Mouse (Mus musculus) heart, embryonic 13.5 days (tissue): Measurements from ENCODE around the gene Slc8a1. TPM values are rescaled to one million over a fixed set of nuclear protein-coding genes. Genes with fewer than 3 reads are reported as not detected.

Experiments
- ATAC-seq: fragments of 200-750 bp; cut with Nextera tagmentation; 2 replicates; pipeline ENCODE4 v1.8.0; 2017; ENCODE audit warnings: moderate TSS enrichment; ENCODE audit not compliant: insufficient number of reproducible peaks, low FRiP score, low TSS enrichment; ENCODE audit errors: extremely low read depth
- H3K27ac ChIP-seq: fragments of 300-500 bp; sonication (generic); replicated peaks from 2 replicates; pipeline ENCODE4 v1.5.1; 2015; ENCODE audit warnings: moderate library complexity, mild to moderate bottlenecking, inconsistent platforms
- H3K27me3 ChIP-seq: fragments of 300-500 bp; sonication (generic); replicated peaks from 2 replicates; pipeline ENCODE4 v1.6.1; 2015; ENCODE audit warnings: mild to moderate bottlenecking, inconsistent platforms
- H3K36me3 ChIP-seq: fragments of 300-500 bp; sonication (generic); 2 replicates; pipeline ENCODE4 v1.6.1; 2015; ENCODE audit warnings: mild to moderate bottlenecking, inconsistent platforms
- H3K4me1 ChIP-seq: fragments of 300-500 bp; sonication (generic); 2 replicates; pipeline ENCODE4 v1.6.1; 2015; ENCODE audit warnings: inconsistent platforms
- H3K4me2 ChIP-seq: fragments of 300-500 bp; sonication (generic); 2 replicates; pipeline ENCODE4 v1.6.1; 2015; ENCODE audit warnings: inconsistent platforms, mild to moderate bottlenecking, moderate library complexity
- H3K4me3 ChIP-seq: fragments of 300-500 bp; sonication (generic); 2 replicates; pipeline ENCODE4 v1.5.1; 2015; ENCODE audit warnings: moderate library complexity, mild to moderate bottlenecking, inconsistent platforms
- H3K9ac ChIP-seq: fragments of 300-500 bp; sonication (generic); 2 replicates; pipeline ENCODE4 v1.6.1; 2015; ENCODE audit warnings: inconsistent platforms, mild to moderate bottlenecking, moderate library complexity
- H3K9me3 ChIP-seq: fragments of 300-500 bp; sonication (generic); 2 replicates; pipeline ENCODE4 v1.6.1; 2016; ENCODE audit warnings: inconsistent platforms
- WGBS: fragments of 180-500 bp; shearing (Covaris S2); methylation state at CpG from one replicate; pipeline ENCODE4 v1.1.7; 2015; ENCODE audit warnings: mixed read lengths; 5-methylcytosine and 5-hydroxymethylcytosine counted together
- polyA plus RNA-seq: library from polyadenylated mRNA; unstranded; fragments of >200 nt; fragmentation: Nextera tagmentation; extraction: Ambion mirVana; gene quantifications from 2 replicates; pipeline ENCODE4 v1.2.1, GENCODE M21; 2015

The Slc8a1 gene
- polyA plus RNA-seq, 1 experiment from 2014 or later = 67.6 TPM

DNA sequence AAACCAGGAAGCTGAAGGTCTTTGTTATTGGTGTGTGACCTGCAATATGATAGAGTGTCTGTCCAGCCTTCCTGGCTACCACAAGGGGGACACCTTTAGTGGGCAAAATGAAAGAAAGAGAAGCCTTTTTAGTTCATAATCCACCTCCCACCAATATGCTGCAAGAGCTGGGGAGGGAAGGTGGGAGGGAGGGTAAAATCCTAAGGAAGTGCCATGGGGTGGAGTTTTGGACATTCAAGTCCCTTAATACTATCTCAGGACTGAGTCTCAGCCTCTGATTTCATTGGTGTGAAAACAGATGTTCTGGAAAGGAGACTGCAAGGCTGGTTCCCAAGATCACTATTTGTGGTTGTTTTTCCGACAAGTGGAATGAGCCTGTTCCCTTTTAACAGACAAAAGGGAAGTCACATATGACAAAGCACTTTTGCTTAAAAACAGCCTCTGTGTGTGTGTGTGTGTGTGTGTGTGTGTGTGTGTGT lies 25.9 kb downstream of the Slc8a1 start:
- 47% methylated on average over 1 of the region's 1 CpGs for WGBS

DNA sequence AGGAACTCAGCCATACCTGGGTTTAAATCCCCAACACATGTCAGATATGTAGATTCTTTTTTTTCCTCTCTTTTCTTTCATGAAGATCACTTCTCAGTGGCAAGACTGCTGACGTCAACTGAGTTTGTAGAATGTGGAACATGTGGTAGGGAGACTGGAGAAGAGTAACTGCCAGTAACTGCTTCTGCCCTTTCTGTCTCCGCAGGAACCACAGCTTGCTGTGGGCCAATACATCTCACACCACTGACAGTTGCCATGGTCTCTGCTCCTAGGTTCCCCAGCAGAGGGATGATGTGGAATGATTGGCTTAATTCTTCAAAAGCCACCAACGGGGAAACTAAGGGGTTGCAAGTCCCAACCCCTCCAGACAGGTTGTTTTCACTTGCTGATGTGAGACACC lies 33.4 kb downstream of the Slc8a1 start:
- H3K4me1 ChIP-seq = peaks cover 56% of the 10 kb centered on the region
- H3K36me3 ChIP-seq = peaks cover 48% of the 10 kb centered on the region
- ATAC-seq = no peak
- no peak overlapping the region for H3K4me2 ChIP-seq
- WGBS = 35% methylated on average over 3 of the region's 3 CpGs
- no peaks in the 10 kb centered on the region for H3K9me3 ChIP-seq
- H3K27me3 ChIP-seq = no peaks in the 10 kb centered on the region
- H3K27ac ChIP-seq = peak overlapping the region; percentile 44; the same call in 1 of the 2 replicates
- no peak overlapping the region for H3K9ac ChIP-seq
- H3K4me3 ChIP-seq = no peak overlapping the region

More for the DNA sequence above, 25.9 kb downstream of the Slc8a1 start:
- H3K4me2 ChIP-seq = no peak overlapping the region
- H3K27ac ChIP-seq = peak overlapping the region; percentile 10
- H3K4me3 ChIP-seq = no peak overlapping the region
- H3K9ac ChIP-seq = no peak overlapping the region
- H3K27me3 ChIP-seq = no peaks in the 10 kb centered on the region
- H3K4me1 ChIP-seq = peaks cover 24% of the 10 kb centered on the region
- H3K9me3 ChIP-seq = no peaks in the 10 kb centered on the region
- no peak for ATAC-seq
- peaks cover 22% of the 10 kb centered on the region for H3K36me3 ChIP-seq

DNA sequence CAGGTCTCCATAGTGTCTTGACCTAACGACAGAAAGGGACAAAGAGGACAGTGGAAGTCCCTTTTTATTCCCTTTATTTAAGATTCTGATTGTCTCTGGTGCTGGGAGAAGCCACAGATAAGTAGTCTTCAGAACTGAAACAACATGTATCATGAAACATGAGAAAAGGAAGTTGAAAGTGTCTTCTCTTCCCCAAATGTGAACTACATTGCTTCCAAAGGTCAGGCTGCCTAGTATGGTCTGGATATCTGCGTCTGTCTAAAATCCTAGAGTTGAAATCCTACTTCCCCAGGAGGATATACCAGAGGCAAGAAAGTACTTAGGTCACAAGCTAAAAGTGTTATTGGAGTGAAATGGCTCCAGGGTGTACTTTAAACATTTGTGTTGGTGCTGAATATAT lies 34.9 kb downstream of the Slc8a1 start:
- Histone ChIP-seq H3K4me3 (no peak overlapping the region), H3K27ac (peak overlapping the region; percentile 39; the same call in 1 of the 2 replicates), H3K27me3 (no peaks in the 10 kb centered on the region), H3K9ac (no peak overlapping the region), H3K4me1 (peaks cover 71% of the 10 kb centered on the region), H3K9me3 (no peaks in the 10 kb centered on the region), H3K36me3 (peaks cover 51% of the 10 kb centered on the region), H3K4me2 (no peak overlapping the region)
- ATAC-seq = no peak
- WGBS = 61% methylated on average over 2 of the region's 2 CpGs

DNA sequence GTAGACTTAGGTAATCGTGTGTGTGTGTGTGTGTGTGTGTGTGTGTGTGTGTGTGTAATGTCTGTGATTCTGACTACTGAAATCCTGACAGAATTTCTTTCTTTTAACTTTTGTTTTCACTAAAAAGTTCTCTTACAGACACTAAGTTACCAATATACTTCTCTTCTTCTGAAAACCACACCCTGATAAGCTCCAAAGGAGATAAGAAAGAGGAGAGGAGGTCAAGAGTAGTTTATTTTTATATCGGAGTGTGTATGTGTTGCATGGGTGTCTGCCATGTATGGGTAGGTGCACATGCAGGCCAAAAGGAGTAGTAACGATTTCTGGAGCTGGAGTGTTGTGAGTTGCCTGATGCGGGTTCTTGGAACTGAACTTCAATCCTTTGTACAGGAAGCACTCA lies 36.5 kb downstream of the Slc8a1 start:
- Histone ChIP-seq H3K4me1 (peaks cover 62% of the 10 kb centered on the region), H3K36me3 (peaks cover 47% of the 10 kb centered on the region), H3K4me3 (no peak overlapping the region), H3K27me3 (no peaks in the 10 kb centered on the region), H3K9me3 (no peaks in the 10 kb centered on the region), H3K9ac (no peak overlapping the region), H3K27ac (peak overlapping the region; percentile 39; the same call in 1 of the 2 replicates), H3K4me2 (no peak overlapping the region)
- 49% methylated on average over 4 of the region's 4 CpGs for WGBS
- ATAC-seq = no peak

DNA sequence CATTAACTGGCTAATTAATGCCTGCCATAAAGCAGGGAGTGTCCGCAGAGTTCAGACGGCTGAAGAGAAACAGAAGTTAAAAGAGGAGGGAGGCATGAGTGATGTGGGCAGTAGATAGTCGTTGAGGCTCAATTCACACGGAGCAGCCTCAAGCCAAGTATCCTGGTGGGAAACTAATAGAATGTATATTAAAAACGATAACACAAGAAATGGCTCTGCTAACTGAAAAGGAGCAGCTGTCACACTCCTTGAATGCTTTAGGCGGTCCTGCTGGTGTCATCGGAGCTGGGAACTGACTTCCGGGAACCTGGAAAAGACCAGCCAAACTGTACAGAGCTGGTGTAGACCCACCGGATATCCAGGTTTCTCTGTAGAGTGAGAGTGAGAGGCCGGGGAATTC lies 39.4 kb downstream of the Slc8a1 start:
- Histone ChIP-seq H3K27ac (peak overlapping the region; percentile 48), H3K9ac (no peak overlapping the region; the same call in 1 of the 2 replicates), H3K9me3 (no peaks in the 10 kb centered on the region), H3K36me3 (peaks cover 51% of the 10 kb centered on the region), H3K27me3 (no peaks in the 10 kb centered on the region), H3K4me3 (no peak overlapping the region), H3K4me2 (peak overlapping the region; percentile 14; the same call in 1 of the 2 replicates), H3K4me1 (peaks cover 44% of the 10 kb centered on the region)
- WGBS = 42% methylated on average over 10 of the region's 10 CpGs
- no peak for ATAC-seq

DNA sequence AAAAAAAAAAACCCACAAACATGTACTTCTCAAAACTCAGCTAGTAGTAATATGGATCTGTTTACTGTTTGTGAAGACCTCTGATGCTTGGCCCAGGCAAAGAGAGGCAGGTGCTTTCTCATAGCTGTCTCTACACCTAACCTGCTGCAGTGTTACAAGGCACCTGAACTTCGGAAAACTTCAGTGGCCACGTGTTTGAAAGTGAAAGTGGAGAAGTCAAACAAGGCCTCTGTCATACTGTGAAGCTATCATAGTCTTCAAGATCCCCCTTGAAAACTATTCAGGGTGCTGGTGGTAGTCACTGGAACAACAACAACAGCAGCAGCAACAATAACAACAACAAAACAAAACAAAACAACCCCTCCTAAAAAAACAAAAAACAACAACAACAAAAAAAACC lies 40.5 kb downstream of the Slc8a1 start:
- WGBS = 34% methylated on average over 2 of the region's 2 CpGs
- Histone ChIP-seq H3K4me2 (no peak overlapping the region), H3K9me3 (no peaks in the 10 kb centered on the region), H3K4me1 (peaks cover 35% of the 10 kb centered on the region), H3K36me3 (peaks cover 41% of the 10 kb centered on the region), H3K27me3 (no peaks in the 10 kb centered on the region), H3K9ac (no peak overlapping the region), H3K27ac (no peak overlapping the region), H3K4me3 (no peak overlapping the region)
- no peak for ATAC-seq

DNA sequence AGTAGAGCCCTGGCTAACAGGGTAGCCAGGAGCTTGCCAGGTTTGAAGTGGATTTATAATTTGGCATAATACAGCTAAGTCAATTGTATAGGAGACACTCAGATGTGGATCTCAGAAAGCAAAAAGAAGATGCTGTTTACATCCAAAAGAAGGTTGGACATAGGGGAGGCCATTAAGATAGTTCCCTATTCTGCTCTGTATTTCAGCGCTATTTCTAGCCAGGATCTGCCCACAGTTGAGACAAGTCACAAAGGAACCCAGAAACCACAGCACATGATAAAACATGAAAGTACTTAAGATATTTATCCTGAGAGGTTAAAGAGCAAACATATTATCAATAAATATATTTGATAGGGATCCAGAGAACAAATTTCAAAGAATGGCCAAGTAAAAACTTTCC lies 43.2 kb downstream of the Slc8a1 start:
- Histone ChIP-seq H3K27ac (no peak overlapping the region), H3K4me3 (no peak overlapping the region), H3K4me1 (peaks cover 25% of the 10 kb centered on the region), H3K4me2 (no peak overlapping the region), H3K9ac (no peak overlapping the region), H3K36me3 (peaks cover 32% of the 10 kb centered on the region), H3K27me3 (no peaks in the 10 kb centered on the region), H3K9me3 (no peaks in the 10 kb centered on the region)
- ATAC-seq = no peak
- WGBS = 83% methylated on average over 1 of the region's 1 CpGs

DNA sequence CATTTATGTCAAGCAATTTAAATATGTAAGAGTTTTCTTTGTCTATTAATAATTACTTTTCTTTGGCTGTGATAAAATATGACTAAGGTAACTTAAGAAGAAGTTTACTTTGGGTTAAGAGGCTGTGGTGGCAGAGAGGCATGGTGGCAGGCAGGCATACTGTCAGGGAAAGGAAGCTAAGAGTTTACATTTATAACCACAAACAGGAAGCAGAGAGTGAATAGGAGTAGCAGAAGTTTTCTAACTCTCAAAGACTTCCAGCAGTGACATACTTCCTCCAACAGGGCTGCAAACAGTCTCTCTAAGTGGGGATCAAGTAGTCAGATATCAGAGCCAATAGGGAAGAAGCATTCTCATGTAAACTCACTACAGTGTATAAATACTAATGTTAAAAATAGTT lies 58.6 kb downstream of the Slc8a1 start:
- ATAC-seq = no peak
- Histone ChIP-seq H3K4me3 (no peak overlapping the region), H3K27me3 (no peaks in the 10 kb centered on the region), H3K36me3 (peaks cover 8% of the 10 kb centered on the region; the same call in 1 of the 2 replicates), H3K4me2 (no peak overlapping the region), H3K27ac (no peak overlapping the region; the same call in 1 of the 2 replicates), H3K9ac (no peak overlapping the region), H3K9me3 (no peaks in the 10 kb centered on the region), H3K4me1 (peaks cover 65% of the 10 kb centered on the region)

DNA sequence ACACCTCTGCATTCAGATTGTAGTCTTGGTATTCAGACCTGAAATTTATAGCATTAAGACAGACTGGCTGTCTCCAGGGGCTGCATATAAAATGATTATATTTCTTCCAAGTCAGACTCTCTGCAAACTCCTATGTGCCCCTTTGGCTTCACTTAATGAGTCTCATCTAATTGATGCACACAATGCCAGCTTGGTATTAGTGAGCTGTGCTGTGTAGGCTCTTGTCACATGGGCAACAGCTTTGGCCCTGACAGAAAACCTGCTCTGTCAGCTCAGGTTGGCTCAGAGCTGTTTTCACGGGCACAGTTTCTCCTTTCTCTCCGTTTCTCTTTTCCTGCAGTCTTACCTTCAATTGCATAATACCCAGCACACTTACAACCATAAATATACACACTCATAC lies 60.7 kb downstream of the Slc8a1 start:
- H3K36me3 ChIP-seq = peaks cover 15% of the 10 kb centered on the region; the same call in 1 of the 2 replicates
- H3K9ac ChIP-seq = no peak overlapping the region
- WGBS = 53% methylated on average over 2 of the region's 2 CpGs
- H3K4me1 ChIP-seq = peaks cover 72% of the 10 kb centered on the region
- H3K9me3 ChIP-seq = no peaks in the 10 kb centered on the region
- no peak overlapping the region for H3K4me3 ChIP-seq
- H3K27ac ChIP-seq = no peak overlapping the region
- 0 out of 2 replicates have a peak, but pooled peaks cover under 1% of the 10 kb centered on the region for H3K27me3 ChIP-seq
- no peak for ATAC-seq
- no peak overlapping the region for H3K4me2 ChIP-seq

DNA sequence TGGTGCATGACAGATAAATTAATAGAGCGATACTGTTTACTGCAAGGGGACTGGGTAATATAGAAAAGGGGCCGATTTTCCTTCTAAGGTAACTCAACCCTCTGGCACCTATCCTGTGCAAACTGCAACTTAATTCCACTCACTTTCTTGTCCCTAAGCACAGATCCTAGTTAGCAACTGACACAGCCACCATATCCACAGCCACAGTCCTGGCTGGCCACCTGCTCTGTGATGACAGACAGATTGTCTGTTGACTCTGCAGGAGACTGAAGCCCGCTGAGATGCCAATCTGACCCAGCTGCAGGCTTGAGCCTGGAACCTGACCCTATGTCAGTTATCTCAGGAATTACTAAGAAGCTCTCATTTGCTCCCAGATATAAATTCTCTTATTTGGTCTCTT lies 62.0 kb downstream of the Slc8a1 start:
- no peak for ATAC-seq
- Histone ChIP-seq H3K4me2 (no peak overlapping the region), H3K27ac (peak overlapping the region; percentile 45; the same call in 1 of the 2 replicates), H3K27me3 (peaks cover 7% of the 10 kb centered on the region), H3K9me3 (no peaks in the 10 kb centered on the region), H3K9ac (no peak overlapping the region), H3K4me3 (no peak overlapping the region), H3K36me3 (peaks cover 20% of the 10 kb centered on the region; the same call in 1 of the 2 replicates), H3K4me1 (peaks cover 75% of the 10 kb centered on the region)
- 55% methylated on average over 3 of the region's 3 CpGs for WGBS

DNA sequence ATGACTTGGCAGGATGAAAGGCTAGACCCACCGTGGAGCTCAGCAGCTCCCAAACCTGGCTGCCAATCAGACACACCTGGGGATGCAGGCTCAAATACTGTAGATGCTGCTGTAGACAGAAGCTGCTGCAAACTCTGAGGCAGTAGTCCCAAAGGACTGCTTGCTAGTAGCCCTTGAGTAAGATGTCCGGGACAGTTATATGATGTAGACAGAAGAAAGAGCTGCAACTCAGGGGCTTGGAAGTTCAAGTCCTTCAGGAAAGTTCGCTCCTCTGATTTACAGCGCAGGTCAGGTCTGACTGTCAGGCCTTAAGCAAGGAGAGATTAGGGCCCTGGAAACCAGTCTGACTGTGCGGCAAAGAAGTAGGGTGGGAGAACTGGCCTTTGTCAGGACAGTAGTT lies 66.9 kb downstream of the Slc8a1 start:
- H3K27ac ChIP-seq = peak overlapping the region; percentile 49
- 0 out of 2 replicates have a peak, but pooled peaks cover 17% of the 10 kb centered on the region for H3K36me3 ChIP-seq
- H3K9ac ChIP-seq = peak overlapping the region; percentile 89
- 17% methylated on average over 5 of the region's 5 CpGs for WGBS
- peak overlapping the region; percentile 80 for H3K4me2 ChIP-seq
- H3K4me1 ChIP-seq = peaks cover 83% of the 10 kb centered on the region
- H3K27me3 ChIP-seq = peaks cover 11% of the 10 kb centered on the region
- ATAC-seq = no peak
- H3K4me3 ChIP-seq = peak overlapping the region; percentile 71
- no peaks in the 10 kb centered on the region for H3K9me3 ChIP-seq
